Mouse (Mus musculus) testis, adult 2 months (tissue): Measurements from ENCODE around the gene Opcml.

ENCODE experiments used
- CTCF ChIP-seq: fragments of 200-500 bp; IDR thresholded peaks from 2 replicates; pipeline ENCODE4 v1.5.1; 2012; ENCODE audit warnings: low read depth, mild to moderate bottlenecking, inconsistent platforms, low read length, moderate library complexity; ENCODE audit not compliant: control insufficient read depth, insufficient read depth, insufficient replicate concordance
- POLR2A ChIP-seq: fragments of 200-500 bp; IDR thresholded peaks from 2 replicates; pipeline ENCODE4 v1.6.1; 2012; ENCODE audit warnings: low read depth, mild to moderate bottlenecking, inconsistent platforms, low read length, moderate library complexity; ENCODE audit not compliant: control insufficient read depth

DNA sequence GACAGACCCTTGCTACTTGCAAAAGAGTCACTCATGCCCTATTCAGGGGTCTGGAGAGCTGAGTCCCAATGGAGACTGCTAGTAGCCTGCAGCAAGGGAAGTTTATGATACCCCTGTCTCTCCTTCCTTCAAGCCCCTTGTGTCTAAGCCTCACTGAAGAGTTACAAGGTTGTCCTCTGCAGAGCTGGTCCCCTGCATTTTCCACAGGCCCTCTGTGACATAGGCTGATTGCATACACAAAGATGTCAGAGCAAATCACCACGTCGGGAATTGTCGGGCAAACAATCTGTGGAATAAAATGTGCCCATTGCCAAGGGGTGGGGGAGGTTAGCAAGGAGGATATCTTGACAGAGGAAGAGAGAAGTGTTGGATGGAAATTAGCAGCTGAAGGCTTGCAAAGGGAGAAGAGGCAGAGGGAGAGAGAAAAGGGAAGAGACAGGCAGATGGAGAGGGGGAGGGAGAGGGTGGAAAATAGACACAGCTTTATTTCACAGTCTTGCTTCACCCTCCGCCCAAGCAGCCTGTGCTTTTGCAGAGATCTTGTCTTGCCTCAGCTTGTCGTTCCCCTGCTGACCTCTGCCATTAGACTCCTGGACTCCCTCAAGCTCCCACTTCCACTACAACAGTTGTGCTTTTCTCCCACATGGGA, 596.1 kb downstream of the Opcml start:
- TF ChIP-seq CTCF (no peak), POLR2A (no peak)
